Mouse (Mus musculus) midbrain, embryonic 12.5 days (tissue): Measurements from ENCODE around the gene Cdc42ep1. TPM values are rescaled to one million over a fixed set of nuclear protein-coding genes. Genes with fewer than 3 reads are reported as not detected.

Experiments
- ATAC-seq: fragments of 200-750 bp; cut with Nextera tagmentation; 2 replicates; pipeline ENCODE4 v1.8.0; 2017; ENCODE audit warnings: low read depth, moderate TSS enrichment, moderate library complexity; ENCODE audit not compliant: low FRiP score
- H3K27ac ChIP-seq: fragments of 300-500 bp; sonication (generic); replicated peaks from 2 replicates; pipeline ENCODE4 v1.5.1; 2016; ENCODE audit warnings: mild to moderate bottlenecking
- H3K27me3 ChIP-seq: fragments of 300-500 bp; sonication (generic); 2 replicates; pipeline ENCODE4 v1.6.1; 2016; ENCODE audit warnings: mild to moderate bottlenecking
- H3K36me3 ChIP-seq: fragments of 300-500 bp; sonication (generic); 2 replicates; pipeline ENCODE4 v1.6.1; 2016
- H3K4me1 ChIP-seq: fragments of 300-500 bp; sonication (generic); 2 replicates; pipeline ENCODE4 v1.6.1; 2016
- H3K4me2 ChIP-seq: fragments of 300-500 bp; sonication (generic); replicated peaks from 2 replicates; pipeline ENCODE4 v1.6.1; 2016; ENCODE audit warnings: mild to moderate bottlenecking, moderate library complexity
- H3K4me3 ChIP-seq: fragments of 300-500 bp; sonication (generic); 2 replicates; pipeline ENCODE4 v1.5.1; 2016; ENCODE audit warnings: mild to moderate bottlenecking
- H3K9ac ChIP-seq: fragments of 300-500 bp; sonication (generic); replicated peaks from 2 replicates; pipeline ENCODE4 v1.6.1; 2016; ENCODE audit warnings: mild to moderate bottlenecking, moderate library complexity
- H3K9me3 ChIP-seq: fragments of 300-500 bp; sonication (generic); 2 replicates; pipeline ENCODE4 v1.6.1; 2016; ENCODE audit warnings: mild to moderate bottlenecking
- WGBS: fragments of 180-500 bp; shearing (Covaris S2); methylation state at CpG from one replicate; pipeline ENCODE4 v1.1.7; 2016; 5-methylcytosine and 5-hydroxymethylcytosine counted together
- microRNA-seq: library from miRNA; unstranded; fragments of <30 nt; microRNA quantifications from one replicate; pipeline ENCODE4, GENCODE M21; 2017
- polyA plus RNA-seq: library from polyadenylated mRNA; unstranded; fragments of >200 nt; fragmentation: Nextera tagmentation; extraction: Ambion mirVana; gene quantifications from 2 replicates; pipeline ENCODE4 v1.2.1, GENCODE M21; 2016

The Cdc42ep1 gene
- polyA plus RNA-seq, 1 experiment from 2014 or later: 11.9 TPM

GRCm38 (mm10) chr15:78895741-78896140 lies 53.3 kb downstream of the Cdc42ep1 start:
- peaks cover 36% of the 10 kb centered on the region for H3K36me3 ChIP-seq
- H3K4me2 ChIP-seq: no peak overlapping the region
- H3K27ac ChIP-seq: 0 out of 2 replicates have a peak overlapping the region, but pooled peaks have one; percentile 32
- H3K4me1 ChIP-seq: peaks cover 15% of the 10 kb centered on the region
- H3K9ac ChIP-seq: no peak overlapping the region
- no peak overlapping the region for H3K4me3 ChIP-seq
- no peaks in the 10 kb centered on the region for H3K9me3 ChIP-seq
- 87% methylated on average over 2 of the region's 2 CpGs for WGBS
- ATAC-seq: no peak
- peaks cover 26% of the 10 kb centered on the region for H3K27me3 ChIP-seq

- H3K4me3 ChIP-seq: no peak overlapping the region
- 93% methylated on average over 3 of the region's 3 CpGs for WGBS
- peaks cover 19% of the 10 kb centered on the region for H3K4me1 ChIP-seq
- no peak for ATAC-seq
- no peak overlapping the region for H3K9ac ChIP-seq
- H3K27ac ChIP-seq: 0 out of 2 replicates have a peak overlapping the region, but pooled peaks have one; percentile 32
- H3K9me3 ChIP-seq: no peaks in the 10 kb centered on the region
- H3K4me2 ChIP-seq: no peak overlapping the region
- peaks cover 32% of the 10 kb centered on the region for H3K36me3 ChIP-seq
- peaks cover 30% of the 10 kb centered on the region for H3K27me3 ChIP-seq
Observed at GRCm38 (mm10) chr15:78896149-78896548, 53.7 kb downstream of the Cdc42ep1 start.

- Histone ChIP-seq H3K27ac (no peak overlapping the region), H3K4me1 (peaks cover 25% of the 10 kb centered on the region), H3K4me2 (no peak overlapping the region), H3K9ac (no peak overlapping the region), H3K4me3 (no peak overlapping the region), H3K9me3 (no peaks in the 10 kb centered on the region), H3K27me3 (peaks cover 40% of the 10 kb centered on the region), H3K36me3 (peaks cover 18% of the 10 kb centered on the region)
- WGBS: 90% methylated on average over 4 of the region's 4 CpGs
- ATAC-seq: no peak
Observed at GRCm38 (mm10) chr15:78897488-78897887, 55.1 kb downstream of the Cdc42ep1 start.

GRCm38 (mm10) chr15:78898507-78899001 lies 56.1 kb downstream of the Cdc42ep1 start:
- Histone ChIP-seq H3K4me2 (no peak overlapping the region), H3K27me3 (peaks cover 40% of the 10 kb centered on the region), H3K4me1 (peaks cover 25% of the 10 kb centered on the region), H3K36me3 (peaks cover 8% of the 10 kb centered on the region), H3K27ac (no peak overlapping the region), H3K9me3 (no peaks in the 10 kb centered on the region), H3K9ac (no peak overlapping the region), H3K4me3 (no peak overlapping the region)
- no peak for ATAC-seq
- WGBS: 56% methylated on average over 6 of the region's 6 CpGs

GRCm38 (mm10) chr15:78899409-78899739 lies 57.0 kb downstream of the Cdc42ep1 start, which contains the start of gene Gm49510:
TSS of gene Gm49510 (plus strand) at chr15:78899667.
- ATAC-seq: no peak
- Histone ChIP-seq H3K27me3 (peaks cover 40% of the 10 kb centered on the region), H3K9ac (peak within 1 kb of the TSS; percentile 65), H3K4me3 (peak within 1 kb of the TSS; percentile 53), H3K9me3 (no peaks in the 10 kb centered on the region), H3K27ac (no peak within 1 kb of the TSS), H3K4me2 (peak within 1 kb of the TSS; percentile 94), H3K4me1 (peaks cover 25% of the 10 kb centered on the region), H3K36me3 (no peaks in the 10 kb centered on the region)
- WGBS: 5% methylated on average over 19 of the region's 20 CpGs

- Histone ChIP-seq H3K4me3 (peak within 1 kb of the TSS; percentile 53), H3K27ac (no peak within 1 kb of the TSS), H3K9ac (peak within 1 kb of the TSS; percentile 65), H3K4me2 (peak within 1 kb of the TSS; percentile 94), H3K9me3 (no peaks in the 10 kb centered on the region), H3K27me3 (peaks cover 40% of the 10 kb centered on the region), H3K4me1 (peaks cover 25% of the 10 kb centered on the region), H3K36me3 (no peaks in the 10 kb centered on the region)
- peak; percentile 61 for ATAC-seq
- 1% methylated on average over 46 of the region's 47 CpGs for WGBS
Observed at GRCm38 (mm10) chr15:78899740-78900584, 57.5 kb downstream of the Cdc42ep1 start, which contains the start of gene Sh3bp1. TSS of gene Sh3bp1 (plus strand) at chr15:78899768.

Small RNA genes within 50 kb of the gene (microRNA-seq; reads per million reads assigned to microRNA genes)
- 0.70 reads per million for gene Mir6955

Other genes with a start within 250 kb of the Cdc42ep1 start
- gene Cyth4, start 245.6 kb upstream of the Cdc42ep1 start, polyA plus RNA-seq: 5.4 and 6.9 TPM in 2 replicates
- 0.88 and 2.2 TPM in 2 replicates for gene Elfn2, start 123.9 kb upstream of the Cdc42ep1 start, polyA plus RNA-seq
- gene Mfng, start 69.1 kb upstream of the Cdc42ep1 start, polyA plus RNA-seq: 119 and 137 TPM in 2 replicates
- 2.3 and 2.6 TPM in 2 replicates for gene Card10, start 39.6 kb upstream of the Cdc42ep1 start, polyA plus RNA-seq
- 0.56 TPM in 1 of 2 replicates, not detected in the other for gene Lgals2, start 12.9 kb downstream of the Cdc42ep1 start, polyA plus RNA-seq
- gene Gga1, start 34.6 kb downstream of the Cdc42ep1 start, polyA plus RNA-seq: 50.9 and 52.7 TPM in 2 replicates
- 0.10 TPM in 1 of 2 replicates, not detected in the other for gene Gm49510, start 57.0 kb downstream of the Cdc42ep1 start, polyA plus RNA-seq
- gene Sh3bp1, start 57.1 kb downstream of the Cdc42ep1 start, polyA plus RNA-seq: 8.2 and 9.3 TPM in 2 replicates
- gene Pdxp, start 71.3 kb downstream of the Cdc42ep1 start, polyA plus RNA-seq: 46.3 and 53.7 TPM in 2 replicates
- 346 and 420 TPM in 2 replicates for gene Lgals1, start 84.1 kb downstream of the Cdc42ep1 start, polyA plus RNA-seq
- 50.2 and 59.6 TPM in 2 replicates for gene Nol12, start 92.3 kb downstream of the Cdc42ep1 start, polyA plus RNA-seq
- 40.0 and 45.0 TPM in 2 replicates for gene Triobp, start 105.1 kb downstream of the Cdc42ep1 start, polyA plus RNA-seq
- gene H1f0, start 185.8 kb downstream of the Cdc42ep1 start, polyA plus RNA-seq: 547 and 575 TPM in 2 replicates
- gene Galr3, start 199.3 kb downstream of the Cdc42ep1 start, polyA plus RNA-seq: not detected in 2 replicates
- gene Ankrd54, start 220.3 kb downstream of the Cdc42ep1 start, polyA plus RNA-seq: 64.0 and 67.5 TPM in 2 replicates
- 198 and 202 TPM in 2 replicates for gene Eif3l, start 232.6 kb downstream of the Cdc42ep1 start, polyA plus RNA-seq